Mouse (Mus musculus): ENCODE measurements around the gene Ncor2.

Gene Ncor2

GRCm38 (mm10) chr5:125136996-125137671 is 41.9 kb downstream of the Ncor2 start:
- in situ Hi-C loops (cut with MboI; ENCODE audit: low pct_unique_long_range_greater_than_20kb in 1 of 2, low sequenced_read_pairs in 2 of 2, unreplicated experiment in 1 of 2): no loop called here

GRCm38 (mm10) chr5:125136296-125136995 is 42.6 kb downstream of the Ncor2 start:
- in situ Hi-C loops (cut with MboI; ENCODE audit: low pct_unique_long_range_greater_than_20kb in 1 of 2, low sequenced_read_pairs in 2 of 2, unreplicated experiment in 1 of 2): no loop called here

- in situ Hi-C loops (cut with MboI; ENCODE audit: low pct_unique_long_range_greater_than_20kb in 1 of 2, low sequenced_read_pairs in 2 of 2, unreplicated experiment in 1 of 2): no loop called here
These were observed 44.1 kb downstream of the Ncor2 start for GRCm38 (mm10) chr5:125134795-125135468.

- in situ Hi-C loops (cut with MboI; ENCODE audit: low pct_unique_long_range_greater_than_20kb in 1 of 2, low sequenced_read_pairs in 2 of 2, unreplicated experiment in 1 of 2): no loop called here
These were observed 44.6 kb downstream of the Ncor2 start for GRCm38 (mm10) chr5:125134391-125134790.

GRCm38 (mm10) chr5:125133651-125134050 is 45.4 kb downstream of the Ncor2 start:
- in situ Hi-C loops (cut with MboI; ENCODE audit: low pct_unique_long_range_greater_than_20kb in 1 of 2, low sequenced_read_pairs in 2 of 2, unreplicated experiment in 1 of 2): no loop called here

GRCm38 (mm10) chr5:125132566-125133260 is 46.3 kb downstream of the Ncor2 start:
- in situ Hi-C loops (cut with MboI; ENCODE audit: low pct_unique_long_range_greater_than_20kb in 1 of 2, low sequenced_read_pairs in 2 of 2, unreplicated experiment in 1 of 2): no loop called here

GRCm38 (mm10) chr5:125132069-125132468 is 47.0 kb downstream of the Ncor2 start:
- in situ Hi-C loops (cut with MboI; ENCODE audit: low pct_unique_long_range_greater_than_20kb in 1 of 2, low sequenced_read_pairs in 2 of 2, unreplicated experiment in 1 of 2): no loop called here

- in situ Hi-C loops (cut with MboI; ENCODE audit: low pct_unique_long_range_greater_than_20kb in 1 of 2, low sequenced_read_pairs in 2 of 2, unreplicated experiment in 1 of 2): no loop called here
These were observed 48.6 kb downstream of the Ncor2 start for GRCm38 (mm10) chr5:125130406-125130805.

GRCm38 (mm10) chr5:125128939-125129385 is 50.1 kb downstream of the Ncor2 start:
- in situ Hi-C loops (cut with MboI; ENCODE audit: low pct_unique_long_range_greater_than_20kb in 1 of 2, low sequenced_read_pairs in 2 of 2, unreplicated experiment in 1 of 2): no loop called here

- in situ Hi-C loops (cut with MboI; ENCODE audit: low pct_unique_long_range_greater_than_20kb in 1 of 2, low sequenced_read_pairs in 2 of 2, unreplicated experiment in 1 of 2): no loop called here
These were observed 51.1 kb downstream of the Ncor2 start for GRCm38 (mm10) chr5:125127920-125128319.

GRCm38 (mm10) chr5:125127426-125127825 is 51.6 kb downstream of the Ncor2 start:
- in situ Hi-C loops (cut with MboI; ENCODE audit: low pct_unique_long_range_greater_than_20kb in 1 of 2, low sequenced_read_pairs in 2 of 2, unreplicated experiment in 1 of 2): no loop called here

- in situ Hi-C loops (cut with MboI; ENCODE audit: low pct_unique_long_range_greater_than_20kb in 1 of 2, low sequenced_read_pairs in 2 of 2, unreplicated experiment in 1 of 2): no loop called here
These were observed 53.0 kb downstream of the Ncor2 start for GRCm38 (mm10) chr5:125125966-125126464.

GRCm38 (mm10) chr5:125125219-125125618 is 53.8 kb downstream of the Ncor2 start:
- in situ Hi-C loops (cut with MboI; ENCODE audit: low pct_unique_long_range_greater_than_20kb in 1 of 2, low sequenced_read_pairs in 2 of 2, unreplicated experiment in 1 of 2): no loop called here

GRCm38 (mm10) chr5:125124002-125124401 is 55.0 kb downstream of the Ncor2 start:
- in situ Hi-C loops (cut with MboI; ENCODE audit: low pct_unique_long_range_greater_than_20kb in 1 of 2, low sequenced_read_pairs in 2 of 2, unreplicated experiment in 1 of 2): loop anchor here in 1 of 2 experiments (5.0 kb wide), 1 partner anchor 68 kb away; no protein-coding TSS in a partner anchor

GRCm38 (mm10) chr5:125123206-125123605 is 55.8 kb downstream of the Ncor2 start:
- in situ Hi-C loops (cut with MboI; ENCODE audit: low pct_unique_long_range_greater_than_20kb in 1 of 2, low sequenced_read_pairs in 2 of 2, unreplicated experiment in 1 of 2): loop anchor here in 1 of 2 experiments (5.0 kb wide), 1 partner anchor 69 kb away; no protein-coding TSS in a partner anchor

- in situ Hi-C loops (cut with MboI; ENCODE audit: low pct_unique_long_range_greater_than_20kb in 1 of 2, low sequenced_read_pairs in 2 of 2, unreplicated experiment in 1 of 2): loop anchor here in 1 of 2 experiments (5.0 kb wide), 1 partner anchor 70 kb away; no protein-coding TSS in a partner anchor
These were observed 56.5 kb downstream of the Ncor2 start for GRCm38 (mm10) chr5:125122546-125122945.

- in situ Hi-C loops (cut with MboI; ENCODE audit: low pct_unique_long_range_greater_than_20kb in 1 of 2, low sequenced_read_pairs in 2 of 2, unreplicated experiment in 1 of 2): loop anchor here in 1 of 2 experiments (5.0 kb wide), 1 partner anchor 70 kb away; no protein-coding TSS in a partner anchor
These were observed 57.0 kb downstream of the Ncor2 start for GRCm38 (mm10) chr5:125122049-125122448.
